Mouse (Mus musculus) testis, adult 2 months (tissue): Measurements from ENCODE around the gene Rnf220.

Experiments used
- CTCF ChIP-seq: fragments of 200-500 bp; IDR thresholded peaks from 2 replicates; pipeline ENCODE4 v1.5.1; 2012; ENCODE audit warnings: low read depth, mild to moderate bottlenecking, inconsistent platforms, low read length, moderate library complexity; ENCODE audit not compliant: control insufficient read depth, insufficient read depth, insufficient replicate concordance
- POLR2A ChIP-seq: fragments of 200-500 bp; IDR thresholded peaks from 2 replicates; pipeline ENCODE4 v1.6.1; 2012; ENCODE audit warnings: low read depth, mild to moderate bottlenecking, inconsistent platforms, low read length, moderate library complexity; ENCODE audit not compliant: control insufficient read depth

DNA sequence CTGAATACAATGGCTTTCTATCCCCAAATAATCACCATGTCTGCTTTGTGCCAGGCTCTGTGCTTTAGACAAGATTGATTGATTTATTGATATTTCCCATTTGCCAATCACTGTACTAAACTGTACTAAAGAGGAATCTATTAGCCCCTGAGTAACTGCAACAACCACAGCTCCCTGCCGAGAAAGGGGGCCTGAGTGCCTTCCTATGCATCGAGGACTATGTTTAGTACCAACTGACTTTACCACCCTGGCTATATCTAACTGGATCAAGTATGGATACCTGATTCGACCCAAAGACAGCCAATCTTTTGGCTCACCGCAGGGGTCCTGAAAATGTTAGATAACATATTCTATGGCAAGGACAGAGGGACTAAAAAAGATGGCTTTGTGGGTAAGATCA lies 33.0 kb upstream of the Rnf220 start:
- TF ChIP-seq POLR2A = no peak
- TF ChIP-seq CTCF = no peak
